13 mouse cellular contexts compared by ENCODE assay signal in genomic region chr2:149927001-149927400, GRCm38 (mm10).
"Had no signal": no experiment of that assay in that cellular context is flagged by ENCODE, and none has a peak within 500 bp of the region (broad histone marks: within the 10 kb centered on the region; RNA-seq: fewer than 3 reads in every experiment).

No protein-coding gene starts in this region.

- H3K36me3 ChIP-seq: limb, embryonic 13.5 days; midbrain, embryonic 12.5 days; neural tube, embryonic 13.5 days had no signal

- H3K4me2 ChIP-seq: limb, embryonic 13.5 days; midbrain, embryonic 12.5 days; neural tube, embryonic 13.5 days had no signal

- DNase-seq: kidney, postnatal 25 days; left cerebral cortex, postnatal 4 days; lung, adult 18-20 months; retina, postnatal 1 day; right cerebral cortex, postnatal 4 days; spleen, adult 18-20 months; thymus, adult 18-20 months; thymus, postnatal 14 days had no signal

- H3K27me3 ChIP-seq: limb, embryonic 13.5 days; midbrain, embryonic 12.5 days; neural tube, embryonic 13.5 days had no signal

- H3K4me1 ChIP-seq: midbrain, embryonic 12.5 days; neural tube, embryonic 13.5 days had no signal

- H3K9me3 ChIP-seq: limb, embryonic 13.5 days; midbrain, embryonic 12.5 days; neural tube, embryonic 13.5 days had no signal

- ATAC-seq: midbrain, embryonic 16.5 days had no signal

- H3K27ac ChIP-seq: limb, embryonic 13.5 days; liver, embryonic 14.5 days; midbrain, embryonic 12.5 days; neural tube, embryonic 13.5 days had no signal

- H3K4me3 ChIP-seq: limb, embryonic 13.5 days; midbrain, embryonic 12.5 days; neural tube, embryonic 13.5 days had no signal

- H3K9ac ChIP-seq: limb, embryonic 13.5 days; liver, embryonic 14.5 days; midbrain, embryonic 12.5 days; neural tube, embryonic 13.5 days had no signal
